Mouse (Mus musculus) thymus, adult 2 months (tissue): ENCODE measurements at regions not wholly inside any gene's neighbourhood (a gene's known extent, or its start where the extent isn't known, plus 50 kb on each side); places are given as distances from the start of the nearest gene placed in this dataset.
"Not testable (repeated sequence)": the region's sequence is repeated elsewhere in the genome, so short reads cannot be mapped to it uniquely, and the experiment has no call there.

Experiments used
- DNase-seq: peaks from one replicate; pipeline ENCODE4 v3.0.0; 2021
- H3K27ac ChIP-seq: fragments of 200-500 bp; 2 replicates; pipeline ENCODE4 v1.5.1; 2012; ENCODE audit warnings: low read length, control low read depth; ENCODE audit not compliant: control insufficient read depth, insufficient read depth
- H3K27me3 ChIP-seq: fragments of 200-500 bp; 2 replicates; pipeline ENCODE4 v1.6.1; 2012; ENCODE audit warnings: mild to moderate bottlenecking, low read length, moderate library complexity, mixed read lengths; ENCODE audit not compliant: control insufficient read depth, insufficient read depth
- H3K36me3 ChIP-seq: fragments of 200-500 bp; 2 replicates; pipeline ENCODE4 v1.6.1; 2012; ENCODE audit warnings: mild to moderate bottlenecking, low read length, moderate library complexity; ENCODE audit not compliant: control insufficient read depth, insufficient read depth
- H3K4me1 ChIP-seq: fragments of 200-500 bp; replicated peaks from 2 replicates; pipeline ENCODE4 v1.6.1; 2012; ENCODE audit warnings: low read length; ENCODE audit not compliant: control insufficient read depth, insufficient read depth
- H3K4me3 ChIP-seq: fragments of 200-500 bp; 2 replicates; pipeline ENCODE4 v1.5.1; 2012; ENCODE audit warnings: mild to moderate bottlenecking, low read length, control low read depth, moderate library complexity; ENCODE audit not compliant: control insufficient read depth, insufficient read depth
- CTCF ChIP-seq: fragments of 200-500 bp; IDR thresholded peaks from 2 replicates; pipeline ENCODE4 v1.5.1; 2012; ENCODE audit warnings: mild to moderate bottlenecking, control low read depth, low read length, moderate library complexity, borderline replicate concordance; ENCODE audit not compliant: control insufficient read depth, poor library complexity, insufficient read depth; ENCODE audit errors: extremely low read depth
- POLR2A ChIP-seq: fragments of 200-500 bp; IDR thresholded peaks from 2 replicates; pipeline ENCODE4 v1.6.1; 2012; ENCODE audit warnings: mild to moderate bottlenecking, low read length, control low read depth, moderate library complexity; ENCODE audit not compliant: control insufficient read depth, poor library complexity, insufficient read depth; ENCODE audit errors: extremely low read depth
- WGBS: fragments of 180-500 bp; shearing (Covaris S2); methylation state at CpG from one replicate; pipeline ENCODE4 v1.1.7; 2018; 5-methylcytosine and 5-hydroxymethylcytosine counted together

GRCm38 (mm10) chr6:99909459-99909858 lies 183.3 kb upstream of the Prok2 start:
- Histone ChIP-seq H3K27me3 (no peaks in the 10 kb centered on the region), H3K36me3 (no peaks in the 10 kb centered on the region), H3K4me1 (peaks cover 22% of the 10 kb centered on the region), H3K27ac (no peak overlapping the region), H3K4me3 (no peak overlapping the region)
- TF ChIP-seq POLR2A (no peak), CTCF (no peak)
- DNase-seq: no peak
- WGBS: 39% methylated on average over 7 of the region's 7 CpGs

- 96% methylated on average over 3 of the region's 3 CpGs for WGBS
- DNase-seq: no peak
- H3K4me3 ChIP-seq: no peak overlapping the region
- no peaks in the 10 kb centered on the region for H3K36me3 ChIP-seq
- no peaks in the 10 kb centered on the region for H3K27me3 ChIP-seq
- no peak overlapping the region for H3K27ac ChIP-seq
- TF ChIP-seq POLR2A: no peak
- TF ChIP-seq CTCF: no peak
- H3K4me1 ChIP-seq: peaks cover 24% of the 10 kb centered on the region
These were observed 181.9 kb upstream of the Prok2 start for GRCm38 (mm10) chr6:99908066-99908465.

- 19% methylated on average over 5 of the region's 5 CpGs for WGBS
- TF ChIP-seq CTCF: no peak
- Histone ChIP-seq H3K27ac (no peak overlapping the region), H3K36me3 (no peaks in the 10 kb centered on the region), H3K4me3 (no peak overlapping the region), H3K27me3 (no peaks in the 10 kb centered on the region), H3K4me1 (peaks cover 31% of the 10 kb centered on the region)
- DNase-seq: peak; percentile 29
These were observed 179.0 kb upstream of the Prok2 start for GRCm38 (mm10) chr6:99905194-99905593.

GRCm38 (mm10) chr6:99904607-99905006 lies 178.4 kb upstream of the Prok2 start:
- DNase-seq: no peak
- Histone ChIP-seq H3K4me1 (peaks cover 25% of the 10 kb centered on the region), H3K4me3 (no peak overlapping the region), H3K27me3 (no peaks in the 10 kb centered on the region), H3K27ac (no peak overlapping the region), H3K36me3 (no peaks in the 10 kb centered on the region)
- TF ChIP-seq CTCF: no peak
- TF ChIP-seq POLR2A: no peak
- 83% methylated on average over 4 of the region's 4 CpGs for WGBS

- not testable (repeated sequence) for H3K27ac ChIP-seq, DNase-seq, H3K4me3 ChIP-seq, H3K36me3 ChIP-seq, H3K27me3 ChIP-seq
- peaks cover 22% of the 10 kb centered on the region for H3K4me1 ChIP-seq
These were observed 177.9 kb upstream of the Prok2 start for GRCm38 (mm10) chr6:99904044-99904443.

- TF ChIP-seq CTCF (no peak), POLR2A (no peak)
- H3K27ac ChIP-seq: peak overlapping the region; percentile 47; the same call in 1 of the 2 replicates
- no peaks in the 10 kb centered on the region for H3K36me3 ChIP-seq
- DNase-seq: no peak
- peaks cover 34% of the 10 kb centered on the region for H3K4me1 ChIP-seq
- WGBS: 6% methylated on average over 3 of the region's 3 CpGs
- no peaks in the 10 kb centered on the region for H3K27me3 ChIP-seq
- H3K4me3 ChIP-seq: no peak overlapping the region
These were observed 175.4 kb upstream of the Prok2 start for GRCm38 (mm10) chr6:99901564-99901963.

GRCm38 (mm10) chr6:99901146-99901545 lies 175.0 kb upstream of the Prok2 start:
- Histone ChIP-seq H3K4me1 (peaks cover 34% of the 10 kb centered on the region), H3K36me3 (no peaks in the 10 kb centered on the region), H3K27me3 (no peaks in the 10 kb centered on the region), H3K4me3 (no peak overlapping the region), H3K27ac (peak overlapping the region; percentile 47; the same call in 1 of the 2 replicates)
- 23% methylated on average over 5 of the region's 5 CpGs for WGBS
- no peak for DNase-seq
- TF ChIP-seq POLR2A: no peak
- no peak for TF ChIP-seq CTCF
